ENCODE assay signal across 19 mouse cellular contexts in the genomic region with DNA sequence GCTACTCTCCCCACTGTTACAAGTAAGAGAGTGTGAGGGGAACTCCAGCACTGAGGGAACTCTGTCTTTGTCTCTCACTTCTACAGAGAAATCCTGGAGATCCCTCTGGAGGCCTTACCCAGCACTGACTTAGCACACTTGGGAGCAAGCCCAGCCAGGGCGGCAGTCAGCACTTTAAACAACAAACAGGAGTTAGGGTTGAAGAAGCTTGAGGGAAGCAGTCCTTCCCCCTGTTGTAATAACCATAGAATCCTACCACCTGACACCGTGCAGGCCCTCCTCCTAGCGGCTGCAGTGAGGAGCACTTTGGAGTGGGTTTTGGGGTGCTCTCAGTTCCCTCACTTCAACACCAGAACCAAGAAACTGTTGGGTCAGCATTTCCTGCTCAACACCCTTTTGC.
DNase-seq lines count a peak whose midpoint lies in the region; ATAC-seq lines count a peak whose summit lies in the region.
"Had no signal": no experiment of that assay in that cellular context is flagged by ENCODE, and none has a peak within 500 bp of the region (broad histone marks: within the 10 kb centered on the region; RNA-seq: fewer than 3 reads in every experiment).

No protein-coding gene starts in this region.

- DNase-seq in limb, embryonic 10.5 days (ENCODE audit: low spot score), result no peak
- DNase-seq in 3T3-L1 (ENCODE audit: low read depth, low spot score), result peak; percentile 30
- DNase-seq in adipocyte (ENCODE audit: low spot score), result peak; percentile 85
- DNase-seq in kidney, postnatal 10 days, result no peak
- DNase-seq in ovary, adult 18-20 months (ENCODE audit: low spot score), result no peak
- DNase-seq: cerebellum, adult 11 months; cerebellum, postnatal 14 days; forebrain, postnatal 0 days; gastrocnemius, postnatal 25 days; kidney, adult 8-10 months; liver, embryonic 13.5 days had no signal

- H3K4me3 ChIP-seq in limb, embryonic 13.5 days, result no peak overlapping the region
- H3K4me3 ChIP-seq in limb, embryonic 10.5 days, result no peak overlapping the region
- H3K4me3 ChIP-seq: heart, embryonic 15.5 days; hindbrain, embryonic 15.5 days; limb, embryonic 12.5 days; liver, embryonic 13.5 days; lung, embryonic 15.5 days; neural tube, embryonic 15.5 days had no signal

- peaks cover 50% of the 10 kb centered on the region for H3K4me1 ChIP-seq in limb, embryonic 13.5 days
- peaks cover 32% of the 10 kb centered on the region for H3K4me1 ChIP-seq in limb, embryonic 10.5 days
- H3K4me1 ChIP-seq: neural tube, embryonic 15.5 days had no signal

- H3K36me3 ChIP-seq in limb, embryonic 13.5 days, result peaks cover 3% of the 10 kb centered on the region; the same call in 1 of the 2 replicates
- peaks cover 5% of the 10 kb centered on the region; the same call in 1 of the 2 replicates for H3K36me3 ChIP-seq in limb, embryonic 10.5 days
- H3K36me3 ChIP-seq: heart, embryonic 15.5 days; hindbrain, embryonic 15.5 days; limb, embryonic 12.5 days; lung, embryonic 15.5 days; neural tube, embryonic 15.5 days had no signal

- H3K9me3 ChIP-seq in limb, embryonic 13.5 days, result no peaks in the 10 kb centered on the region
- no peaks in the 10 kb centered on the region for H3K9me3 ChIP-seq in limb, embryonic 10.5 days (replicated peaks)
- H3K9me3 ChIP-seq: heart, embryonic 15.5 days; hindbrain, embryonic 15.5 days; limb, embryonic 12.5 days; liver, embryonic 13.5 days; lung, embryonic 15.5 days; neural tube, embryonic 15.5 days had no signal

- no peaks in the 10 kb centered on the region for H3K27me3 ChIP-seq in limb, embryonic 13.5 days
- H3K27me3 ChIP-seq in limb, embryonic 10.5 days (ENCODE audit: low read depth, poor library complexity, severe bottlenecking), result no peaks in the 10 kb centered on the region
- H3K27me3 ChIP-seq: heart, embryonic 15.5 days; hindbrain, embryonic 15.5 days; limb, embryonic 12.5 days; liver, embryonic 13.5 days; lung, embryonic 15.5 days; neural tube, embryonic 15.5 days had no signal

- peak overlapping the region; percentile 33; the same call in 1 of the 2 replicates for H3K27ac ChIP-seq in limb, embryonic 13.5 days
- H3K27ac ChIP-seq in limb, embryonic 10.5 days, result no peak overlapping the region
- H3K27ac ChIP-seq: heart, embryonic 15.5 days; hindbrain, embryonic 15.5 days; liver, embryonic 13.5 days; neural tube, embryonic 15.5 days had no signal

- ATAC-seq in limb, embryonic 13.5 days (ENCODE audit: low FRiP score, low read depth), result no peak
- ATAC-seq in neutrophil, adult 5-6 weeks (ENCODE audit: extremely low read depth, insufficient number of reproducible peaks, low FRiP score, poor library complexity, severe bottlenecking), result peak; percentile 68
- ATAC-seq: forebrain, postnatal 0 days had no signal

- no peak overlapping the region; the same call in 1 of the 2 replicates for H3K9ac ChIP-seq in limb, embryonic 13.5 days
- H3K9ac ChIP-seq: forebrain, postnatal 0 days; heart, embryonic 15.5 days; hindbrain, embryonic 15.5 days; liver, embryonic 13.5 days; lung, embryonic 15.5 days; neural tube, embryonic 15.5 days had no signal

- 79% methylated on average over 3 of the region's 3 CpGs for WGBS in limb, embryonic 13.5 days
- 76% methylated on average over 3 of the region's 3 CpGs for WGBS in limb, embryonic 10.5 days

- no peak overlapping the region for H3K4me2 ChIP-seq in limb, embryonic 13.5 days (replicated peaks)
- H3K4me2 ChIP-seq: heart, embryonic 15.5 days; hindbrain, embryonic 15.5 days; limb, embryonic 12.5 days; liver, embryonic 13.5 days; lung, embryonic 15.5 days; midbrain, embryonic 11.5 days; neural tube, embryonic 15.5 days had no signal

Comparison
In these comparisons a context has a peak if more than half of its experiments do, and no peak if none do; other contexts are left out.
1. DNase-seq: peak in 3T3-L1 (single experiment) and adipocyte (single experiment); none in limb, embryonic 10.5 days (single experiment), kidney, postnatal 10 days (single experiment) and ovary, adult 18-20 months (single experiment).